Mouse (Mus musculus): ENCODE data around the gene Cfap36.

Cfap36 gene

DNA sequence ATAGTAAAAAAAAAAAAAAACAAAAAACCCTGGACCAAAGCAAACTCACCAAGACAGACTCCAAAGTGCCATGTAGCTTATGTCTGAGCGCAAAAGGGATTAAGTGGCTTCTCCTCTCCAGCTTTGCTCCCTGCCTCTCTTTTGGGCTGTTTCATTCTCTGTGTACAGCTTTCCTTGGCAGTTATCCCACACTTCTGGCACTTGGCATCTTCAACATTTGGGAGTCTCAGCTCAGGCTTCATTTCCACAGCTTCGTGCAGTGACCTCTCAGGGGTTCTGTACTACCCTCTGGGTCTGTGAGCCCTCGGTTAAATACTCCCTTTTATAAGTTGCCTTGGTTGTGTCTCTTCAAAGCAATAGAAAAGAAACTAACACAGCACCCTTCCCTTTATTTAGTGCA, 66.6 kb downstream of the Cfap36 start:
- DNase-seq (ENCODE audit: inconsistent ontology term), result peak; percentile 41

GRCm38 (mm10) chr11:29179319-29179718, 67.9 kb downstream of the Cfap36 start:
- DNase-seq (ENCODE audit: inconsistent ontology term), result no peak

- peak; percentile 12 for DNase-seq (ENCODE audit: inconsistent ontology term)
Observed at GRCm38 (mm10) chr11:29173706-29174436, 73.3 kb downstream of the Cfap36 start.

DNA sequence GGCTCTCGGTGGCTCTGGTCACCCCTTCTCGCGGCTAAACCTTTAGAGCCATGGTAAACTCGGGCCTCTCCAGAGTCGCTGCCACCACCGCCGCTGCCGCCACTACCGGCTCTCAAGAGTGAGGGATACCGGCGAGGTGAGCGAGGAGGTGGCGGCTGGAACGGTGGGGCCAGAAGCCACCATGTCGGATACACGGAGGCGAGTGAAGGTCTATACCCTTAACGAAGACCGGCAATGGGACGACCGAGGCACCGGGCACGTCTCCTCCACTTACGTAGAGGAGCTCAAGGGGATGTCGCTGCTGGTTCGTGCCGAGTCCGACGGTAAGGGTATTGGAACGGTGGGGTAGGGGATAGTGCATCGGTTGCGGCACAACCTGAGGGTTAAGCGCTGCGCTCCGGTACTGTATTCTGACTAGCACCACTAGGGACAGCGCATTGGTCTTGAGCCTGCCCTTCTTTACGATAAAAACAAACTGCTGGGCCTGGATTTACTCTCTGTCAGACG, 74.0 kb downstream of the Cfap36 start:
- peak; percentile 72 for DNase-seq (ENCODE audit: inconsistent ontology term)

- peak; percentile 99 for DNase-seq (ENCODE audit: inconsistent ontology term)
Observed at GRCm38 (mm10) chr11:29172563-29173124, 74.6 kb downstream of the Cfap36 start, which contains the start of gene Ppp4r3b. Gene Ppp4r3b, plus strand, starts transcription at chr11:29172890.

GRCm38 (mm10) chr11:29171959-29172391, 75.2 kb downstream of the Cfap36 start:
- no peak for DNase-seq (ENCODE audit: inconsistent ontology term)
